Mouse (Mus musculus): ENCODE measurements at regions not wholly inside any gene's neighbourhood (a gene's known extent, or its start where the extent isn't known, plus 50 kb on each side); places are given as distances from the start of the nearest gene placed in this dataset.

GRCm38 (mm10) chr4:31878493-31879191 is 85.3 kb upstream of the Map3k7 start:
- TF ChIP-seq EP300 (optimal IDR thresholded peaks at IDR 0.05) (no peak), CTCF (IDR thresholded peaks at IDR 0.05; ENCODE audit: low read depth) (no peak)
- no peaks in the 10 kb centered on the region for H3K9me3 ChIP-seq (ENCODE audit: control insufficient read depth, low read length)
- 62% methylated on average over 10 of the region's 10 CpGs for WGBS
- ATAC-seq (ENCODE audit: low FRiP score, low TSS enrichment) (no peak), DNase-seq (ENCODE audit: low spot score) (no peak)
- no peak overlapping the region for H3K27ac ChIP-seq (replicated peaks)
- H3K4me2 ChIP-seq (replicated peaks; ENCODE audit: low read depth): no peak overlapping the region
- no peaks in the 10 kb centered on the region for H3K36me3 ChIP-seq (ENCODE audit: control insufficient read depth, insufficient read depth, low read length)
- no peak overlapping the region for H3K9ac ChIP-seq (ENCODE audit: low read length)
- H3K4me3 ChIP-seq (ENCODE audit: low read depth, low read length): no peak overlapping the region
- H3K4me1 ChIP-seq (replicated peaks; ENCODE audit: control insufficient read depth, insufficient read depth): no peaks in the 10 kb centered on the region
- H3K27me3 ChIP-seq (ENCODE audit: control insufficient read depth, insufficient read depth, low read length): no peaks in the 10 kb centered on the region

- DNase-seq (ENCODE audit: low spot score) (no peak), ATAC-seq (ENCODE audit: low FRiP score, low TSS enrichment) (no peak)
- Histone ChIP-seq H3K9me3 (ENCODE audit: control insufficient read depth, low read length) (no peaks in the 10 kb centered on the region), H3K36me3 (ENCODE audit: control insufficient read depth, insufficient read depth, low read length) (no peaks in the 10 kb centered on the region), H3K4me2 (replicated peaks; ENCODE audit: low read depth) (no peak overlapping the region), H3K27ac (replicated peaks) (no peak overlapping the region), H3K27me3 (ENCODE audit: control insufficient read depth, insufficient read depth, low read length) (no peaks in the 10 kb centered on the region), H3K9ac (ENCODE audit: low read length) (no peak overlapping the region), H3K4me3 (ENCODE audit: low read depth, low read length) (no peak overlapping the region), H3K4me1 (replicated peaks; ENCODE audit: control insufficient read depth, insufficient read depth) (no peaks in the 10 kb centered on the region)
- no peak for TF ChIP-seq CTCF (IDR thresholded peaks at IDR 0.05; ENCODE audit: low read depth)
- no peak for TF ChIP-seq EP300 (optimal IDR thresholded peaks at IDR 0.05)
- 59% methylated on average over 5 of the region's 5 CpGs for WGBS
Observed at GRCm38 (mm10) chr4:31879192-31879585, 84.7 kb upstream of the Map3k7 start.

- H3K27ac ChIP-seq (replicated peaks): no peak overlapping the region
- WGBS: 73% methylated on average over 7 of the region's 7 CpGs
- H3K4me2 ChIP-seq (replicated peaks; ENCODE audit: low read depth): no peak overlapping the region
- no peak for ATAC-seq (ENCODE audit: low FRiP score, low TSS enrichment)
- no peaks in the 10 kb centered on the region for H3K9me3 ChIP-seq (ENCODE audit: control insufficient read depth, low read length)
- no peaks in the 10 kb centered on the region for H3K36me3 ChIP-seq (ENCODE audit: control insufficient read depth, insufficient read depth, low read length)
- DNase-seq (ENCODE audit: low spot score): no peak
- H3K27me3 ChIP-seq (ENCODE audit: control insufficient read depth, insufficient read depth, low read length): no peaks in the 10 kb centered on the region
- H3K4me3 ChIP-seq (ENCODE audit: low read depth, low read length): no peak overlapping the region
- TF ChIP-seq CTCF (IDR thresholded peaks at IDR 0.05; ENCODE audit: low read depth): no peak
- TF ChIP-seq EP300 (optimal IDR thresholded peaks at IDR 0.05): no peak
- H3K9ac ChIP-seq (ENCODE audit: low read length): no peak overlapping the region
- no peaks in the 10 kb centered on the region for H3K4me1 ChIP-seq (replicated peaks; ENCODE audit: control insufficient read depth, insufficient read depth)
Observed at GRCm38 (mm10) chr4:31880213-31880612, 83.7 kb upstream of the Map3k7 start.

GRCm38 (mm10) chr4:31889673-31890072 is 74.2 kb upstream of the Map3k7 start:
- TF ChIP-seq CTCF (IDR thresholded peaks at IDR 0.05; ENCODE audit: low read depth): no peak
- no peak for TF ChIP-seq EP300 (optimal IDR thresholded peaks at IDR 0.05)
- Histone ChIP-seq H3K36me3 (ENCODE audit: control insufficient read depth, insufficient read depth, low read length) (no peaks in the 10 kb centered on the region), H3K4me3 (ENCODE audit: low read depth, low read length) (no peak overlapping the region), H3K27me3 (ENCODE audit: control insufficient read depth, insufficient read depth, low read length) (no peaks in the 10 kb centered on the region), H3K9ac (ENCODE audit: low read length) (no peak overlapping the region), H3K9me3 (ENCODE audit: control insufficient read depth, low read length) (no peaks in the 10 kb centered on the region), H3K27ac (replicated peaks) (no peak overlapping the region), H3K4me1 (replicated peaks; ENCODE audit: control insufficient read depth, insufficient read depth) (no peaks in the 10 kb centered on the region), H3K4me2 (replicated peaks; ENCODE audit: low read depth) (no peak overlapping the region)
- DNase-seq (ENCODE audit: low spot score) (no peak), ATAC-seq (ENCODE audit: low FRiP score, low TSS enrichment) (no peak)
- WGBS: 64% methylated on average over 3 of the region's 3 CpGs

GRCm38 (mm10) chr4:31909086-31909673 is 54.7 kb upstream of the Map3k7 start:
- ATAC-seq (ENCODE audit: low FRiP score, low TSS enrichment) (no peak), DNase-seq (ENCODE audit: low spot score) (no peak)
- H3K9ac ChIP-seq (ENCODE audit: low read length): no peak overlapping the region
- WGBS: 60% methylated on average over 8 of the region's 8 CpGs
- H3K4me3 ChIP-seq (ENCODE audit: low read depth, low read length): no peak overlapping the region
- H3K4me1 ChIP-seq (replicated peaks; ENCODE audit: control insufficient read depth, insufficient read depth): no peaks in the 10 kb centered on the region
- no peaks in the 10 kb centered on the region for H3K27me3 ChIP-seq (ENCODE audit: control insufficient read depth, insufficient read depth, low read length)
- H3K9me3 ChIP-seq (ENCODE audit: control insufficient read depth, low read length): no peaks in the 10 kb centered on the region
- no peak overlapping the region for H3K27ac ChIP-seq (replicated peaks)
- no peaks in the 10 kb centered on the region for H3K36me3 ChIP-seq (ENCODE audit: control insufficient read depth, insufficient read depth, low read length)
- TF ChIP-seq CTCF (IDR thresholded peaks at IDR 0.05; ENCODE audit: low read depth) (no peak), EP300 (optimal IDR thresholded peaks at IDR 0.05) (no peak)
- no peak overlapping the region for H3K4me2 ChIP-seq (replicated peaks; ENCODE audit: low read depth)
